Mouse (Mus musculus): ENCODE measurements around the gene Arrdc3. TPM values are rescaled to one million over a fixed set of nuclear protein-coding genes. Genes with fewer than 3 reads are reported as not detected.
A peak's percentile ranks its signal among the peaks of the same experiment; 100 is the strongest.
"Not testable (repeated sequence)": the region's sequence is repeated elsewhere in the genome, so short reads cannot be mapped to it uniquely, and the experiment has no call there.

Arrdc3 gene
- polyA plus RNA-seq, 1 experiment from 2014 or later: 12.2 TPM

GRCm38 (mm10) chr13:80885834-80886663 lies 2.9 kb downstream of the Arrdc3 start:
- WGBS (ENCODE audit: insufficient replicate concordance): under 1% methylated on average over 72 of the region's 72 CpGs
- peak overlapping the region; percentile 77 for H3K4me2 ChIP-seq
- no peaks in the 10 kb centered on the region for H3K27me3 ChIP-seq
- H3K27ac ChIP-seq: peak overlapping the region; percentile 100
- H3K4me3 ChIP-seq (replicated peaks): peak overlapping the region; percentile 86
- ATAC-seq (ENCODE audit: low read depth) (peak; percentile 83), DNase-seq (peak; percentile 96)
- H3K9me3 ChIP-seq (replicated peaks): no peaks in the 10 kb centered on the region
- H3K36me3 ChIP-seq: peaks cover 25% of the 10 kb centered on the region
- H3K4me1 ChIP-seq (replicated peaks): peaks cover 8% of the 10 kb centered on the region; the same call in 1 of the 2 replicates
- H3K9ac ChIP-seq: peak overlapping the region; percentile 100

GRCm38 (mm10) chr13:80886664-80887210 lies 3.6 kb downstream of the Arrdc3 start:
- Histone ChIP-seq H3K4me1 (replicated peaks) (peaks cover 8% of the 10 kb centered on the region; the same call in 1 of the 2 replicates), H3K27ac (peak overlapping the region; percentile 100), H3K9me3 (replicated peaks) (no peaks in the 10 kb centered on the region), H3K4me2 (peak overlapping the region; percentile 77), H3K4me3 (replicated peaks) (peak overlapping the region; percentile 86), H3K27me3 (no peaks in the 10 kb centered on the region), H3K36me3 (peaks cover 30% of the 10 kb centered on the region), H3K9ac (peak overlapping the region; percentile 100)
- DNase-seq: no peak
- ATAC-seq (ENCODE audit: low read depth): no peak
- 11% methylated on average over 6 of the region's 6 CpGs for WGBS (ENCODE audit: insufficient replicate concordance)

- H3K9ac ChIP-seq: no peak overlapping the region
- no peaks in the 10 kb centered on the region for H3K27me3 ChIP-seq
- H3K4me3 ChIP-seq (replicated peaks): no peak overlapping the region
- 60% methylated on average over 2 of the region's 2 CpGs for WGBS (ENCODE audit: insufficient replicate concordance)
- DNase-seq (no peak), ATAC-seq (ENCODE audit: low read depth) (no peak)
- H3K27ac ChIP-seq: no peak overlapping the region; the same call in 1 of the 2 replicates
- H3K36me3 ChIP-seq: peaks cover 38% of the 10 kb centered on the region
- H3K4me1 ChIP-seq (replicated peaks): peaks cover 3% of the 10 kb centered on the region; the same call in 1 of the 2 replicates
- H3K9me3 ChIP-seq (replicated peaks): no peaks in the 10 kb centered on the region
- no peak overlapping the region for H3K4me2 ChIP-seq
Measured at GRCm38 (mm10) chr13:80887842-80888241, 4.7 kb downstream of the Arrdc3 start.

GRCm38 (mm10) chr13:80894928-80895327 lies 11.7 kb downstream of the Arrdc3 start:
- H3K9ac ChIP-seq; H3K4me1 ChIP-seq (replicated peaks); H3K4me3 ChIP-seq (replicated peaks); DNase-seq; H3K27ac ChIP-seq; ATAC-seq (ENCODE audit: low read depth); H3K4me2 ChIP-seq; H3K27me3 ChIP-seq; H3K9me3 ChIP-seq (replicated peaks): not testable (repeated sequence)
- H3K36me3 ChIP-seq: peaks cover 48% of the 10 kb centered on the region
- 90% methylated on average over 3 of the region's 3 CpGs for WGBS (ENCODE audit: insufficient replicate concordance)

GRCm38 (mm10) chr13:80897411-80897810 lies 14.2 kb downstream of the Arrdc3 start:
- no peak overlapping the region for H3K27ac ChIP-seq
- H3K4me2 ChIP-seq: no peak overlapping the region
- H3K4me3 ChIP-seq (replicated peaks): no peak overlapping the region
- no peaks in the 10 kb centered on the region for H3K27me3 ChIP-seq
- no peak for DNase-seq
- H3K4me1 ChIP-seq (replicated peaks): no peaks in the 10 kb centered on the region
- H3K36me3 ChIP-seq: peaks cover 26% of the 10 kb centered on the region
- no peak overlapping the region for H3K9ac ChIP-seq
- ATAC-seq (ENCODE audit: low read depth): no peak
- WGBS (ENCODE audit: insufficient replicate concordance): 47% methylated on average over 1 of the region's 1 CpGs
- no peaks in the 10 kb centered on the region for H3K9me3 ChIP-seq (replicated peaks)

GRCm38 (mm10) chr13:80898095-80898494 lies 14.9 kb downstream of the Arrdc3 start:
- Histone ChIP-seq H3K36me3 (peaks cover 21% of the 10 kb centered on the region), H3K4me2 (no peak overlapping the region), H3K27me3 (no peaks in the 10 kb centered on the region), H3K9me3 (replicated peaks) (no peaks in the 10 kb centered on the region), H3K4me1 (replicated peaks) (no peaks in the 10 kb centered on the region), H3K27ac (no peak overlapping the region), H3K4me3 (replicated peaks) (no peak overlapping the region), H3K9ac (no peak overlapping the region)
- ATAC-seq (ENCODE audit: low read depth) (no peak), DNase-seq (no peak)
- 72% methylated on average over 4 of the region's 4 CpGs for WGBS (ENCODE audit: insufficient replicate concordance)

GRCm38 (mm10) chr13:80899435-80900029 lies 16.3 kb downstream of the Arrdc3 start:
- Histone ChIP-seq H3K9me3 (replicated peaks) (no peaks in the 10 kb centered on the region), H3K4me2 (no peak overlapping the region), H3K4me1 (replicated peaks) (no peaks in the 10 kb centered on the region), H3K36me3 (peaks cover 7% of the 10 kb centered on the region), H3K27ac (no peak overlapping the region), H3K9ac (no peak overlapping the region), H3K4me3 (replicated peaks) (no peak overlapping the region), H3K27me3 (no peaks in the 10 kb centered on the region)
- ATAC-seq (ENCODE audit: low read depth): no peak
- no peak for DNase-seq
- 29% methylated on average over 2 of the region's 2 CpGs for WGBS (ENCODE audit: insufficient replicate concordance)

- no peak for ATAC-seq (ENCODE audit: low read depth)
- no peaks in the 10 kb centered on the region for H3K4me1 ChIP-seq (replicated peaks)
- DNase-seq: no peak
- H3K27ac ChIP-seq: no peak overlapping the region
- no peak overlapping the region for H3K4me3 ChIP-seq (replicated peaks)
- 66% methylated on average over 4 of the region's 4 CpGs for WGBS (ENCODE audit: insufficient replicate concordance)
- no peaks in the 10 kb centered on the region for H3K36me3 ChIP-seq
- no peaks in the 10 kb centered on the region for H3K9me3 ChIP-seq (replicated peaks)
- no peak overlapping the region for H3K4me2 ChIP-seq
- no peak overlapping the region for H3K9ac ChIP-seq
- no peaks in the 10 kb centered on the region for H3K27me3 ChIP-seq
Measured at GRCm38 (mm10) chr13:80901432-80901831, 18.2 kb downstream of the Arrdc3 start.

- ATAC-seq (ENCODE audit: low read depth): no peak
- no peak for DNase-seq
- no peak overlapping the region for H3K4me2 ChIP-seq
- no peaks in the 10 kb centered on the region for H3K27me3 ChIP-seq
- no peaks in the 10 kb centered on the region for H3K4me1 ChIP-seq (replicated peaks)
- WGBS (ENCODE audit: insufficient replicate concordance): 45% methylated on average over 3 of the region's 3 CpGs
- no peaks in the 10 kb centered on the region for H3K9me3 ChIP-seq (replicated peaks)
- no peaks in the 10 kb centered on the region for H3K36me3 ChIP-seq
- H3K27ac ChIP-seq: no peak overlapping the region
- H3K9ac ChIP-seq: no peak overlapping the region
- H3K4me3 ChIP-seq (replicated peaks): no peak overlapping the region
Measured at GRCm38 (mm10) chr13:80902796-80903195, 19.6 kb downstream of the Arrdc3 start.

- no peak for DNase-seq
- H3K4me3 ChIP-seq (replicated peaks): no peak overlapping the region
Measured at GRCm38 (mm10) chr13:80913361-80913760, 30.2 kb downstream of the Arrdc3 start.

GRCm38 (mm10) chr13:80920939-80921338 lies 37.8 kb downstream of the Arrdc3 start:
- DNase-seq: no peak
- no peak overlapping the region for H3K4me2 ChIP-seq
- no peak overlapping the region for H3K9ac ChIP-seq
- ATAC-seq (ENCODE audit: low read depth): no peak
- no peaks in the 10 kb centered on the region for H3K9me3 ChIP-seq (replicated peaks)
- no peak overlapping the region for H3K4me3 ChIP-seq (replicated peaks)
- H3K27ac ChIP-seq: no peak overlapping the region
- no peaks in the 10 kb centered on the region for H3K4me1 ChIP-seq (replicated peaks)
- H3K36me3 ChIP-seq: no peaks in the 10 kb centered on the region
- 34% methylated on average over 6 of the region's 6 CpGs for WGBS (ENCODE audit: insufficient replicate concordance)
- no peaks in the 10 kb centered on the region for H3K27me3 ChIP-seq

More at GRCm38 (mm10) chr13:80913361-80913760, 30.2 kb downstream of the Arrdc3 start:
- no peaks in the 10 kb centered on the region for H3K27me3 ChIP-seq
- ATAC-seq (ENCODE audit: low read depth): no peak
- H3K9me3 ChIP-seq (replicated peaks): no peaks in the 10 kb centered on the region
- no peak overlapping the region for H3K27ac ChIP-seq
- no peak overlapping the region for H3K4me2 ChIP-seq
- H3K4me1 ChIP-seq (replicated peaks): no peaks in the 10 kb centered on the region
- no peaks in the 10 kb centered on the region for H3K36me3 ChIP-seq
- no peak overlapping the region for H3K9ac ChIP-seq
